Mouse (Mus musculus): ENCODE measurements around the gene Aunip. TPM values are rescaled to one million over a fixed set of nuclear protein-coding genes. Genes with fewer than 3 reads are reported as not detected.
"Not testable (repeated sequence)": the region's sequence is repeated elsewhere in the genome, so short reads cannot be mapped to it uniquely, and the experiment has no call there.

Aunip gene
- polyA plus RNA-seq, 2 experiments from 2014 or later: 0.26 to 1.2 TPM

- ATAC-seq: no peak
Measured at GRCm38 (mm10) chr4:134488211-134488610, 22.6 kb upstream of the Aunip start.

GRCm38 (mm10) chr4:134489986-134490665 lies 20.7 kb upstream of the Aunip start:
- ATAC-seq: no peak

- no peak for ATAC-seq
Measured at GRCm38 (mm10) chr4:134491716-134492115, 19.1 kb upstream of the Aunip start.

- ATAC-seq: not testable (repeated sequence)
Measured at GRCm38 (mm10) chr4:134494161-134494560, 16.6 kb upstream of the Aunip start.

GRCm38 (mm10) chr4:134494780-134495545 lies 15.8 kb upstream of the Aunip start:
- ATAC-seq: peak; percentile 93

GRCm38 (mm10) chr4:134495546-134495923 lies 15.3 kb upstream of the Aunip start:
- ATAC-seq: no peak

- ATAC-seq: peak; percentile 27
Measured at GRCm38 (mm10) chr4:134496595-134497210, 14.1 kb upstream of the Aunip start, which contains the start of gene Paqr7. TSS of gene Paqr7 (plus strand) at chr4:134496697.

GRCm38 (mm10) chr4:134497223-134497622 lies 13.6 kb upstream of the Aunip start:
- ATAC-seq: no peak

- ATAC-seq: no peak
Measured at GRCm38 (mm10) chr4:134497986-134498731, 12.6 kb upstream of the Aunip start.

GRCm38 (mm10) chr4:134498983-134499382 lies 11.8 kb upstream of the Aunip start:
- not testable (repeated sequence) for ATAC-seq

- ATAC-seq: no peak
Measured at GRCm38 (mm10) chr4:134501095-134501494, 9.7 kb upstream of the Aunip start.

- no peak for ATAC-seq
Measured at GRCm38 (mm10) chr4:134503686-134504357, 7.0 kb upstream of the Aunip start.

- no peak for ATAC-seq
Measured at GRCm38 (mm10) chr4:134505303-134505789, 5.5 kb upstream of the Aunip start.

- no peak for ATAC-seq
Measured at GRCm38 (mm10) chr4:134505966-134506594, 4.7 kb upstream of the Aunip start.

- ATAC-seq: no peak
Measured at GRCm38 (mm10) chr4:134506713-134507112, 4.1 kb upstream of the Aunip start.

- ATAC-seq: no peak
Measured at GRCm38 (mm10) chr4:134510396-134510795, 403 bp upstream of the Aunip start.

GRCm38 (mm10) chr4:134511730-134512129 lies 931 bp downstream of the Aunip start:
- no peak for ATAC-seq

- no peak for ATAC-seq
Measured at GRCm38 (mm10) chr4:134512798-134513197, 2.0 kb downstream of the Aunip start.

- no peak for ATAC-seq
Measured at GRCm38 (mm10) chr4:134514309-134514930, 3.6 kb downstream of the Aunip start.

GRCm38 (mm10) chr4:134515614-134516013 lies 4.8 kb downstream of the Aunip start:
- ATAC-seq: no peak

- ATAC-seq: no peak
Measured at GRCm38 (mm10) chr4:134516981-134517380, 6.2 kb downstream of the Aunip start.
